Mouse (Mus musculus): ENCODE measurements around the gene Ankar.

The Ankar gene

DNA sequence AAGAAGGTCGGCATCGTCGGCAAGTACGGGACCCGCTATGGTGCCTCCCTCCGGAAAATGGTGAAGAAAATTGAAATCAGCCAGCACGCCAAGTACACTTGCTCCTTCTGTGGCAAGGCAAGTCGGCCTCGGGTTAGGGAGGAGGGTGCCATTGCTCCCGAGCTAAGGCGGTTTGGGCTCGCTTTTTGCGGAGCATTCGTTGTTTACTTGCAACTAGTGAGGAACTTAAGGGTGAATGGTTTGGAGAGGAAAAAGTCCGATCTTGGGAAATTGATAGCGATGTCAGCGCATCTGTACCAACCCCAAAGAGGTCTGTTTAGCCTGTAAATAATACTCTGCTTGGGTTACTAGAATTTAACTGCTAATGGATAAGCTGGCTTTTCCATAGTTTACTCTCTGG, 11.3 kb upstream of the Ankar start:
- no peak for DNase-seq (ENCODE audit: low read depth, low spot score)

DNA sequence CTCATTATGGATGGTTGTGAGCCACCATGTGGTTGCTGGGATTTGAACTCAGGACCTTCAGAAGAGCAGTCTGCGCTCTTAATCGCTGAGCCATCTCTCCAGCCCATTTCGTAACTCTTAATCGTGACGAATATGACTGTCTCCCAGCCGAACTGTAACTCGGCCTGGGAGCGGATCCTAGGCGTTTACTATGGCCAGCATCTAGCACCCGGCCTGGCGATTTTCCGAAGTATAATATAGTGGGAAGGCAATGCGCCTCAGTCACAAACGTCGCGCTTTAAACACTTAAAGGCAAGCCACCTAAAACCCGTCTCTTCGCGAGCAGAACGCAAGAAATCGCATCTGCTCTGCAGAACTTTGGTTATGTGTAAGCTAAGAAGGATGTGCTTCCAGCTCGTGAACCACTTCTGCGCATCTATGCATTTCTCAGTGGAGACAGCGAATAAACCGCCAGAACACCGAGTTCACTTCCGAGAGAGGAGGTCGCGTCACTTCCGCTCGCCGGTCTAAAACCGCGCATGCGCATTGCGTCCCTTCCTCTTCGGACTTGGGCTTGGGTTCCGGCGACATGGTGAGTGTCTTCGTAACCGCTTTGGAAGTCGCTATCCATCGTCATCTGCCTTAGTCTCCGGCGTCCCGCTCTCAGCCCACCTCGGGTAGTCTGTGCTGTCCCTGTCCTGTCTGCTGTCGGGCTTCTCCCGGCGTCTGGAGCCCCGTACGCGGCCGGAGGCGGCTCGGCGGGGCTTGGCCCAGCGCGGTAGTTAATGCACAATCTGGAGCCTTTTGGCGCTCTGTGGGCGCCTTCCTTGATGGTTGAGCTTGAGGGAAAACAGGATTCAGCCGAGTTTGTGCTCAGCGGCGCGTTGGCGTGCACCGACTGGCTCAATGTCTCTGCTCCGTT, 10.6 kb upstream of the Ankar start, which contains the start of gene Rpl37a:
TSS of gene Rpl37a (plus strand) at position 538 of the 901 bp plus-strand sequence.
- peak; percentile 98 for DNase-seq (ENCODE audit: low read depth, low spot score)

DNA sequence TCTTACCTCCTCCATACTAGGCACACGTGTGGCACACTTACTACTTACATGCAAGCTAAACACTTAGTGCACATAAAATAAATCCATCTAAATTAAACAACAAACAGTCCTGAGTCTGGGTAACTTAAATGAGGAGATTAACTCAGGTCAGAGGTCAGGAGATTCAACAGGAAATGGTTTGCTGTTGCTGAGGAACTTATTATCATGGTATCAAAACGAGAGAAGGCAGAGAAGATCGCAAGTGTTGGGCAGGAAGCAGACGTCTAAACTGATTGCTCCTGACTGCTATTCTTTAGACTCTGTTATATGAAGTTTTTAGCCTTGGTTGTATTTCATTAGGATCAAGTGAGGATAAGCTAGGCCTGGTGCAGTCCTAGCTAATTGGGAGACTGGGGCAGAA, 7.1 kb upstream of the Ankar start:
- DNase-seq (ENCODE audit: low read depth, low spot score) = no peak

DNA sequence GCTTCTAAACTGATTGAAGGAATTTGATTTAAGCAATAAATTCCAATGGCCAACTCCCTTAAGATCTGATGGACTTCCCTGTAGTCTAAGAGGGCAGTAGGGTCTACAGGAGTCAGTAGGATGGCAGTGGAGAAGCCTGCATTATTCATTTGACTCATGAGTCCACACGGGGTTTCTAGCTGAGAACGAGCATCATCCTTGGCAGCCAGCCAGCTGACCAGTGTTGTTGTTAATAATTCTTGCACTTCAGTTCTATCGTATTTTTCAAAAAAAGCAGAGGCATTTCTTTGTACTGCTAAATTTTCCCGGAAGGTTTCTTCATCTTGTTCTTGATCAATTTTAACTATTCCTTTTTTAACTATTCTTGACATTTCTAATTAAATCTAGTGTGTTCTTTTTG, 1.7 kb downstream of the Ankar start:
- no peak for DNase-seq (ENCODE audit: low read depth, low spot score)

DNA sequence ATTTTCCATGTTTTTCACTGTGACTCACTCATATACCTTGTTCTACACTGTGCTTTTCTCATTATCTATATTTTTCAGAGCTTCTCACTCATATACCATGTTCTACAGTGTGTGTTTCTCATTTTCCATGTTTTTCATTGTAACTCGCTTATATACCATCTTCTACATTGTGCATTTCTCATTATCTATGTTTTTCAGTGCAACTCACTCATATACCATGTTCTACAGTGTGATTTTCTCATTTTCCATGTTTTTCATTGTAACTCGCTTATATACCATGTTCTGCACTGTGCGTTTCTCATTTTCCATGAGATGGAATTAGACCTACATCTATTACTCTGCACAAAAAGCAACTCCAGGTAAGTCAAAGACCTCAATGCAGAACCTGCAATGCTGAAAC, 4.1 kb downstream of the Ankar start:
- no peak for DNase-seq (ENCODE audit: low read depth, low spot score)

DNA sequence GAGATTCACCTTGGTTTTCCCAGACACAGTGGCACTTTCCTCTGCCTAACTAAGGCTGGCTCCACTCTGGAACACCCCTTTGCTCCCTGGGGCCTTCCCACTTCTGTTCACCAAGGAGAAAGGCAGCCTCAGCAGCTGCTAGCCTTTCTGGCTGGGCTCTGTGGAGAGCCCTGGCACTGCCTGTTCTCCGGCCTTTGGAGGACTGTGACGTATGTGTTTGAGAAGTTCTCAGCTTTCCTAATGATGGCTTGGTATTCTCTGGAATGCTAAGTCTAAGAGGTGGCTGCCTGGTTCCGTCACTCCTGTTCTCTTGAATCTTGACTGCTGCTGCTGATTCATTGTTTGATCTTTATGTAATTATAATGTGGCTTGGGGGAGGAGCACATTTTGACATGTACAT, 27.3 kb downstream of the Ankar start:
- peak; percentile 6 for DNase-seq (ENCODE audit: low read depth, low spot score)

DNA sequence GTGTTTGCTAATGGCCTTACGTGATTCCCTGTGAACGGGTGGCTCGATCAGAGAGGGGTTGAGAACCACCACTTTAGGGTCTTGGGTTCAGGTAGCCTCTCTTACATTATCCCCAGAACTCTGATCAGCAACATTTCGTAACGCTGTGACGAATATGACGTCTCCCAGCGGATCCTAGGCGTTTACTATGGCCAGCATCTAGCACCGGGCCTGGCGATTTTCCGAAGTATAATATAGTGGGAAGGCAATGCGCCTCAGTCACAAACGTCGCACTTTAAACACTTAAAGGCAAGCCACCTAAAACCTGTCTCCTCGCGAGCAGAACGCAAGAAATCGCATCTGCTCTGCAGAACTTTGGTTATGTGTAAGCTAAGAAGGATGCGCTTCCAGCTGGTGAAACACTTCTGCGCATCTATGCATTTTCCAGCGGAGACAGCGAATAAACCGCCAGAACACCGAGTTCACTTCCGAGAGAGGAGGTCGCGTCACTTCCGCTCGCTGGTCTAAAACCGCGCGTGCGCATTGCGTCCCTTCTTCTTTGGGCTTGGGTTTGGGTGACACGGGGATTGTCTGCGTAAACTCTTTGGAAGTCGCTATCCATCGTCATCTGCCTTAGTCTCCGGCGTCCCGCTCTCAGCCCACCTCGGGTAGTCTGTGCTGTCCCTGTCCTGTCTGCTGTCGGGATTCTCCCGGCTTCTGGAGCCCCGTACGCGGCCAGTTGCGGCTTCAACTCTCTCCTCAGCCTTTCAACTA, 59.5 kb downstream of the Ankar start:
- peak; percentile 95 for DNase-seq (ENCODE audit: low read depth, low spot score)

DNA sequence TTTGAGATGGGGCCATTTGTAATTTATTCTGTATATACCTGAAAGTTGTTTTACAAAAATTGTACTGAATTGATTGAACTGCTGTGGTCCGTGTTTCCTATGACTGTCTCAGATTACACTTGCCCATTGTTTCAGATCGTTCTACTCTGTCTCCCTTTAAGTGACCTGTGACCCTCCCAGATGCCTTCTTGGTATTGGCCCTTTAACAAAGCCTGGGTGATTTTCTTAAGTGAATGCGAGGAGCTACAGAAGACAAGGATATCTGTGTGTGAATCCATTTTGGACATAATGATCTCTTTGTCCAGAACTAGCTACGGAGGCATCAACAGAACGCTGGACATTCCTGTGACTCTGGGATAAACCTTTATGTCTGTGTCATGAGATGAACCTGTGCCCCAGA, 65.2 kb downstream of the Ankar start:
- DNase-seq (ENCODE audit: low read depth, low spot score) = peak; percentile 22

DNA sequence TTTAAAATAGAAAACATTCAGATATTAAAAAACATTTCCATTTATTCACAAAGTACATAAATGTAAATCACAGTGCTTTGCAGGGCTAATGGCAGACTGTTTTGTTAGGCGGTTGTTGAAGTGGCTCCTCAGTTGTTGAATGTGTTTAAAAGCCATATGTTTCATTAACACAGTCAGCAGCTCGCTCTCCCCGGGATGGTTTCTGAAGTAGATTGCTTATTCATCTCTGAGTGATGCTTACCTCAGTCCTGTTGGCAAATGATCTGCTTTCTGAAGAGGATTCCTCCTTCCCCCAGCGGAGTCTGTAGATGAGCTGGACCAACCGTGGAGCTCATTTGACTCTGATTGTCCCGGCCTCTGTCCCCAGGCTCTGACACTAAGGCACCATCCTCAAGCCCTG, 88.2 kb downstream of the Ankar start:
- no peak for DNase-seq (ENCODE audit: low read depth, low spot score)

DNA sequence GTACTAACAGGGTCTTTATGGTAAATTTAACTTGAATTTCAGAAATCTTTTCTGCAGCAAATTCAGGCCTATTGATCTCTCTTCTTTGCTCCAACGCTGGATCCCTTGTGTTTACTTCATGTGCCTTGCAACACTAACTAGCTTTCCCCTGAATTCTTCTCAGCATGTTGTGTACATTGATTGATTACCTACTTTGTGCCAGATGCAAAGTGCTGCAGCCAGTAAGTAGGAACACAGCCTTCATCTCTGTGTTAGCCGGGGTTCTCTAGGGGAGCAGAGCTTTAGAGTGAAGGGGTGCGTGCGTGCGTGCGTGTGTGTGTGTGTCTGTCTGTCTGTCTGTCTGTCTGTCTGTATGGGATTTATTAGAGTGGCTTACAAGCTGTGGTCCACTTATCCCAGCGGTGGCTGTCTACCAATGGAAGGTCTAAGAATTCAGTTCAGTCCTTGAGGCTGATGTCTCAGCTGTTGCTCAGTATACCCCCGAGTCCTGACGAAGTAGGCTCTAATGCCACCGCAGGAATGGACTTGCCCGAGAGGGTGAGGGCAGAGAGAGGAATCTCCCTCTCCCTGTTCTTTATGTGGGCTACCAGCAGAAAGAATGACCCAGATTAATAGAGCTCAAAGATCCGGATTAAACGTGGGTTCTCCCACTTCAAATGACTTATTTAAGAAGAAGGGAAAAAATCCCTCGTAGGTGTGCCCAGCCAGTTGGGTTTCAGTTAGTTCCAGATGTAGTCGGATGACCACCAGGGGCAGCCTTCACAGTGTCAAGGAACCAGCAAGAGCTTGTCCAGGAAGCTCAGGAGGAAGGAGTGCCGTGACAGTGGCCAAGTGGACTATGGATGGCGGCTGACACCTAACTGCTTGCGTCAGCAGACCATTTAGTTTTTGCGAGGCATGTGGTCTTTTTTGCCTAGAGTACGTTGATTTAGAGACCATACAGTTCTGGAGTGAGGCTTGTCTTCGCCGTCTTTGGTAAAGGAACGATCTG, 90.2 kb downstream of the Ankar start:
- DNase-seq (ENCODE audit: low read depth, low spot score) = peak; percentile 45

DNA sequence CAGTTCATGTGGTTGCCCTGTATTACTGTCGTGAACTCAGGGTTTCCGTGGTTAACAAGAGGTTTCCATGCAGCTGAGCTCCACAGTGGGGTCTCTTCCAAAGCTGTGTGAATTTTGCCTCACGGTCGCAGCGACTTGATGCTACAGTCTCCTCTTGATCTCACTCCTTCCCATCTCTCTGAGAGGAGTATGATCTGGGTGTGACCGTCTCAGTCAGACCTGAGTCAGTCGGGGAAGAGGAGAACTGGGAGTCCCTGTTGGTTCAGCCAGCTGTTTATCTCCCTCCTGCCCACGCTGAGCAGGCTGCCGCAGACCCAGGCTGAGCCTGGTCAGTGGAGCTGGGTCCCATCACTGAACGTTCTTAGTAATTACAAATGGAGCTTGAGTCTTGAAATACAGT, 91.2 kb downstream of the Ankar start:
- no peak for DNase-seq (ENCODE audit: low read depth, low spot score)

DNA sequence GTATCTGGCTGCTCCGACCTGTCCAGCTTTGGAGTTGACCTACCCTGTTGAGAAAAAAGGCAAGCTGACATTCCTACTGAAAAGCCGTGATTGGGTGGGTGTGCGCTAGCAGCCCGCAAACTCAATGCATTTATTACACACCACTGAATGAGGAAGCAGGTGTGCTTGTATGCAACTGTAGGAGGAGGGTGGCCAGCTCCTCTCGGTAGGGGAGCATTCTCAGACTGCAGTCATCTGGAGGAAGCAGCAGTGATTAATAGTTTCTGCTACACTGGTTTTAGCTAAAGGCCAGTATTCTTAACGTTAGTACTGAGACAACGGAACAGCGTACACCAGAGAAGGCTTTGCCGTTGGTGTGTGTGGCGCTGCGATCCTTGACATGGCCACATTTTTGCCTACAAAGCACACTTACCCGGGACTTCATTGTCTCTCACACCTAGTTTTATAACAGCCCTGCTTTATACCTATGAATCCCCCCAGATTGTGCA, 94.1 kb downstream of the Ankar start:
- no peak for DNase-seq (ENCODE audit: low read depth, low spot score)

DNA sequence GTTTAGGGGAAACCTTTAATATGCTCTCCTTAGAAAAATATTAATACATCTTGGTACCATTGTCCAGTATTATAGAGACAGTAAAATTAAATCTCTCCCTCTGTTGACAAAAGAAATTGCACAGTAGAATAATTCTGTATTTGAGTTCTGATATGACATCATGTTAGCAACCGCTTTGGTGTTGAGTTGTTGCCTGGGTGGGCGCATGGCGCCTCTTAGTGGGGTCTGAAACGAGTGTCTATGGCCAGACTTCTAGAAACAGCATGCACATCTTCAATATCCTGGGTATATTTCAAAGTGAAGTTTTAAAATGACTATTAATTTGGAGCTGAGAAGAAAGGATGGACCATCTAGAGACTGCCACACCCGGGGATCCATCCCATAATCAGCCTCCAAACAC, 97.6 kb downstream of the Ankar start:
- DNase-seq (ENCODE audit: low read depth, low spot score) = no peak

DNA sequence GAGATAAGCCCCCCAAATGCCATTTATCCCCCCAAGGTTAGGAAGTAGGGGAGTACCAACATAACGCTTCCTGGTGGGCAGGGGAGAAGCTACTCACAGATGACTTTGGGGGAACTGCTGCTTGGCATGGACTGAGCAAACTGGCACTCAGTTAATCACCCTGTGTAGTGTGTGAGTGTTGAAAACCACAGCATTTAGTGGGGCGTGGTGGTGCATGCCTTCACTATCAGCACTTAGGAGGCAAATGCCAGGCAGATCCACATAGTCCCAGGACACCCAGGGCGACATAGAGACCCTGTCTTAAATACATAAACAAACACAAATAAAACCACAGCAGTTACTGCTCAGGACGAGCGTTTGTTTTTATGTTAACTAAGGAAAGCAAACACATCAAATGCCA, 98.2 kb downstream of the Ankar start:
- DNase-seq (ENCODE audit: low read depth, low spot score) = no peak

DNA sequence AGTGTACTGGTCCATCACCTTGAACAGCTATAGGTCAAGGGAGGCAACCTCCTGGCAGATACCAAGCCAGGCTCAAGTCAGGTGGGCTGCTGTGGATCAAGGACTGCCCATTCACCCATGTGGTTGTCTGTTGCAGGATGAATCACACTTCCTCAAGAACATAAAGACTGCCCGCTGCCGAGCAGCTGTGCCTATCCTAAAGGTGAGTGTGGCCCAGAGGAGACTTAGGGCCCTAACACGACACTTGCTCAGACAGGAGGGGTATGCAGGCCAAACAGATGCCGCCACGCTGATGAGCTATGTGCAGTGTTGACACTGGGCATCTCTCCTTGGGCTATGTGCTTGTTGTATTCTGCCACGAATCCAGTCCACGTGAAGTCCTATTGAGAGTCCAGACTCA, 99.1 kb downstream of the Ankar start:
- no peak for DNase-seq (ENCODE audit: low read depth, low spot score)

DNA sequence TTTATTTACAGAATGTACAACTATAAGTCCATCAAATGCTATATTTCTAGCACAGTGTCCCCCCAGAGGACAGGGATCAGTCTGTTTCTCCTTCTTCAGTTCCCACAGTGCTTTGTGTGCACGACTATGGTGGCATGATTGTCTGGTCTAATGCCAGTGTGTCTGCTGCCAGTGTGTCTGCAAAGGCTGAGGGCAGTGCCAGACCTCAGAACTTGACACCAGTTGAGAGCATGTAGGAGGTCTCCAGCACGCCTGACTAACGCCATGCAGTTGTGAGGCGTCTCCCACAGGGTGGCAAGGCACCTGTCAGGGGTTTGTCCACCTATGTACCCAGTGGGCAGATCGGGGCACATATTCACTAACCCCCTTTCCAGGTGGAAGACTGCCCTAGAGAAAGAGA, 99.6 kb downstream of the Ankar start:
- DNase-seq (ENCODE audit: low read depth, low spot score) = no peak

DNA sequence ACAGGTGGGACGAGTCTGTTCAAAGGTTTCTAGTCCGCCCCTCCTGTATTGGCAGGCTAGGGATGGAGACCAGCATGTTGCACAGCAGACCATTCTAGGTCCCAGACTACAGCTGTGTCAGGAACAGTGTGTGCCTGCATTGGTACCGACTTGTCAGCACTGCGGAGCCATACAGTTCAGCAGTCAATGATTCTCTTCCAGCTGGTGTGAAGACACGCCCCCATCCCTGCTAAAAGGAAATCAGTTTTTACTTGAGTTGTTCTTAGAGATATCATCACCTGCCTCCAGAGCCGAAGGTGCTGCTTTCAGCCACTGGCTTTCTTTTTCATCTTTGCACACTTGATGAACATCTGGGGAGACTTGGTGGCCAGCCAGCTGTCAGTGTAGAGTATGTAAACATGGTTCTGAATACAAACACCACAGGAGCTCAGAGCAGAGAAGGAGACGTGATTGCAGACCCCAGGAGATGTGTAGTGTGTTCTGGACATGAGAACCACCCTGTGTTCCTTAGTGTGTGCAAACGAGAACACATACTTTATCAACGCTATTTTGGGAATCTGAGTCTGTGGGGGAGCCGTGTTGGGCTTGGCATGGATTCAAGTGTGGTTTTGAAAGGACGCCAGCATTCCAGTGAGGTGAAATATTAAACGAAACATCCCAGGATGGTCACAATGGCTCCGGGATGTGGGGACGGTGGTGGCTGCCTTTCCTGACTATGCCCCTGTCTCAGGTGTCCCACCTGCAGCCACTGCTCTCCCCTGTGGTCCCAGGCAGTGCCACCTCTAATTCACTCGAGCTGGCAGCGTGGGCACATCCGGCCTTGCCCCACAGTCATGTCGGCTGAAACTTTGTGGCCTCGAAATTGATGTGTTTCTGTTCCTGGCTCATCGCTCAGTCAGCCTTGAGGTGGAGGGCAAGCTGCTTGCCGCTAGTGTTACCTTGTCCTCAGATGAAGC, 101.0 kb downstream of the Ankar start:
- no peak for DNase-seq (ENCODE audit: low read depth, low spot score)

DNA sequence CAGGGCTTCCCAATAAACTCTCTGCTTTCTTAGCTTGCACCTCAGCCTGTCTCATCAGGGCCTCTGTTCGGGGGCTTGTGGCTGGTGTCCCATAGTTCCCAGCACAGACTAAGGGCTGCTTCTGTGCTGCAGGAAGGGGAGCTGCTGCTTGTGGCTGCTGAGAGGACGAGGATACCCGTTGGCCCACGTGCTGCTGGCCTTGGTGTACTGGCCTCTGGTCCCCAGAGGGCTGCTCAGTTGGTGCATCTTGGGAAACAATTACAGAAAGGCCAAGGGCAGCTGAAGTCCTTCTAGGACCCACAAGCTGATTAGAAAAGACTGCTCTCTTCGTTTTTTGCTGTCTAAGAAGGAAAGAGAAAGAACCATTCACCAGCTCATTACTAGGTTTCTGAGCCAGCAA, 104.1 kb downstream of the Ankar start:
- no peak for DNase-seq (ENCODE audit: low read depth, low spot score)

DNA sequence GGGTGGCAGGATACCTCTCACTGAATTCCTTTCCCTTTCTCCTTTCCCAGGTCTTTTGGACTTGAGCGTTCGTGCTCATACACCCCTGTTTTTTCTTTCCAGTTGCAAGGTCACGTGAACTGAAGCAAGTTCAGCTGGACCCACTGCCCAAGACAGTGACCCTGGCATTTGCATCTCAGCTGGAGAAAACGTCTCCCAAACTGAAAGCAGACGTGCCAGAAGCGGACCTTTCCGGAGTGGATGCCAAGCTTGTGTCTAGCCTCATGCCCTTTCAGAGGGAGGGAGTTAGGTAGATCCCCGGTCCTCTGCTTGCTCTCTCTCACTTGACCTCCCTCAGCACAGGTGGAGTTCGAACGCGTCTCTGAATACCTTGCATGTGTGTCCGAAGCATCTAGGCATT, 104.7 kb downstream of the Ankar start:
- DNase-seq (ENCODE audit: low read depth, low spot score) = no peak

DNA sequence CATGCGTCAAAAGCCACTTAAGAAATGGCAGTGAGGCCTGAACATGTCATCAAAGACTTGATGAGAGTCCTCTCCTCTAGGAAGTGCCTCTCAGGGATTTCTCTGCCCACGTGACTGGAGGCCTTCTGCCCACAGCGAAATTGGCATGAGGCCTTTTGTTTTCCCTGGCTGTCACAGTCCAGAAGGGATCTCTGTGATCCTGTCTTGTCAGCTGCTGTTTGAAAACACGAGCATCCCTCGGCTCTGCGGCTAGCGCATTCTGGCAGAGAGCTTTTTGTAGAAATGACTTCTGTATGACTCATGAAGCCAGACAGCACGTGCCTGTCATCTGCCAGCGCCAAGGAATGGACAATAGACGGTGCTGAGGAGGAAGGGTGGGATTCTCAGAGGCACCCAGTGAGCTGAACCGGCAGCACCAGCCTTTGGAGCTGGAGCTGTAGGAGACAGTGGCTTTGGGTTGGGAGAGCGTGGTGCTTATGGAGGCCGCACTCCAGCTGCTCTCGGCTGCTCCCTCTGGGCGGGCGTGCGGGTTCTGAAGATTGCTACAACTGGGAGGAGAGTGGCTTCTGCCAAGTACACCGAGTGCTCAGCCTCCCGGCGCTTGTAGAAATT, 106.9 kb downstream of the Ankar start:
- peak; percentile 44 for DNase-seq (ENCODE audit: low read depth, low spot score)

Data from ZHBTc4 (cell line).